Mouse (Mus musculus) olfactory bulb, adult 2 months (tissue): ENCODE measurements around the gene Ptpn7.

Source experiments
- CTCF ChIP-seq: fragments of 200-500 bp; IDR thresholded peaks from 2 replicates; pipeline ENCODE4 v1.5.1; 2012; ENCODE audit warnings: low read depth, mild to moderate bottlenecking, low read length, moderate library complexity; ENCODE audit not compliant: insufficient read depth
- POLR2A ChIP-seq: fragments of 200-500 bp; IDR thresholded peaks from 2 replicates; pipeline ENCODE4 v1.6.1; 2012; ENCODE audit warnings: mild to moderate bottlenecking, low read depth, low read length, moderate library complexity; ENCODE audit not compliant: insufficient read depth

- TF ChIP-seq CTCF = no peak
- no peak for TF ChIP-seq POLR2A
Measured at GRCm38 (mm10) chr1:135181275-135181674, 48.8 kb downstream of the Ptpn7 start.
